9 mouse cellular contexts compared by ENCODE assay signal in the genomic region with DNA sequence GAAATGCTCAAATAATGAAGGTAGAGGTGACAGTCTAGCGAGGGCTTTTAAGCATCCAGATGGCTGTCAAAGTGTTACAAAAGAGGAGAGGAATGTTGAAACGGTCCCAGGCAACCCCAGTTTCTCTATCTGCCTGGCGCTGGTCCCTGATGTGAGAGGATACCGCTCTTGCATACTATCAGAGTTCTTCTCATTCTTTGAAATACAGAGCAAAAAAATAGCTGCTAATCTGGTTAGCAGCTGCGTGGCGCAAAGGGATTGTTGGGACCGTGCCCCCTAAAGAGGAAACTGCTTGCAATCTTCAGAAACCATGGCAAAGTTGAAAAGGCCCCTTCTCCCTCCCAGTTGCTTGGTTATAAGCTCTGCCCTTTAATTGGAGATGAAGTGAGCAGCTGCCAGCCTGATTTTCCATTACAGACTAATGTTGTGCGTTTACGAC. TPM values are rescaled to one million over a fixed set of nuclear protein-coding genes. Genes with fewer than 3 reads are reported as not detected.
A peak's percentile ranks its signal among the peaks of the same experiment; 100 is the strongest.
DNase-seq lines count a peak whose midpoint lies in the region; ATAC-seq and TF ChIP-seq lines count a peak whose summit lies in the region.
"Had no signal": no experiment of that assay in that cellular context is flagged by ENCODE, and none has a peak within 500 bp of the region (broad histone marks: within the 10 kb centered on the region; RNA-seq: fewer than 3 reads in every experiment).

No protein-coding gene starts in this region.

- no peaks in the 10 kb centered on the region for H3K9me3 ChIP-seq in lung, embryonic 15.5 days
- H3K9me3 ChIP-seq in embryonic facial prominence, embryonic 13.5 days = no peaks in the 10 kb centered on the region
- H3K9me3 ChIP-seq in hindbrain, postnatal 0 days (ENCODE audit: low read length) = no peaks in the 10 kb centered on the region

- no peak for ATAC-seq in lung, embryonic 15.5 days (ENCODE audit: borderline replicate concordance, extremely low read depth, low FRiP score, low TSS enrichment)
- no peak for ATAC-seq in embryonic facial prominence, embryonic 13.5 days (ENCODE audit: insufficient number of reproducible peaks, insufficient read depth, low FRiP score, low TSS enrichment, low read depth)
- ATAC-seq in hindbrain, postnatal 0 days = no peak

- no peak for DNase-seq in lung, postnatal 10 days
- DNase-seq in hindbrain, postnatal 0 days (ENCODE audit: low spot score) = peak; percentile 40
- DNase-seq in retina, postnatal 1 day = peak; percentile 64
- no peak for DNase-seq in gastrocnemius, adult 2 months
- no peak for DNase-seq in urinary bladder, postnatal 36 days (ENCODE audit: low spot score in 2 of 2)
- DNase-seq: gastrocnemius, postnatal 36 days had no signal

- intact Hi-C loops in gastrocnemius, adult 2 months (cut with DNase I) = no loop called here

- peaks cover 51% of the 10 kb centered on the region for H3K27me3 ChIP-seq in lung, embryonic 15.5 days
- H3K27me3 ChIP-seq in embryonic facial prominence, embryonic 13.5 days = peaks cover 75% of the 10 kb centered on the region
- H3K27me3 ChIP-seq in hindbrain, postnatal 0 days (ENCODE audit: insufficient read depth, low read length) = no peaks in the 10 kb centered on the region

- H3K4me1 ChIP-seq in lung, embryonic 15.5 days = peaks cover 21% of the 10 kb centered on the region; the same call in 1 of the 2 replicates
- peaks cover 19% of the 10 kb centered on the region for H3K4me1 ChIP-seq in embryonic facial prominence, embryonic 13.5 days
- H3K4me1 ChIP-seq in hindbrain, postnatal 0 days (ENCODE audit: insufficient read depth, low read length) = 0 out of 2 replicates have a peak, but pooled peaks cover 4% of the 10 kb centered on the region

- peak overlapping the region; percentile 94 for H3K4me2 ChIP-seq in lung, embryonic 15.5 days
- peak overlapping the region; percentile 92 for H3K4me2 ChIP-seq in embryonic facial prominence, embryonic 13.5 days
- peak overlapping the region; percentile 79 for H3K4me2 ChIP-seq in hindbrain, postnatal 0 days (ENCODE audit: low read depth, low read length)

- H3K27ac ChIP-seq in lung, embryonic 15.5 days = no peak overlapping the region
- H3K27ac ChIP-seq in embryonic facial prominence, embryonic 13.5 days = no peak overlapping the region
- H3K27ac ChIP-seq in hindbrain, postnatal 0 days = peak overlapping the region; percentile 73; the same call in 1 of the 2 replicates
- H3K27ac ChIP-seq in gastrocnemius, adult 2 months = no peak overlapping the region
- H3K27ac ChIP-seq: liver, embryonic 14.5 days had no signal

- H3K36me3 ChIP-seq in lung, embryonic 15.5 days = no peaks in the 10 kb centered on the region
- H3K36me3 ChIP-seq in embryonic facial prominence, embryonic 13.5 days = no peaks in the 10 kb centered on the region
- no peaks in the 10 kb centered on the region for H3K36me3 ChIP-seq in hindbrain, postnatal 0 days (ENCODE audit: insufficient read depth, low read length)

- no peak overlapping the region for H3K9ac ChIP-seq in lung, embryonic 15.5 days
- H3K9ac ChIP-seq in embryonic facial prominence, embryonic 13.5 days = no peak overlapping the region
- peak overlapping the region; percentile 68 for H3K9ac ChIP-seq in hindbrain, postnatal 0 days (replicated peaks; ENCODE audit: low read length)
- H3K9ac ChIP-seq: liver, embryonic 14.5 days had no signal

- no peak for TF ChIP-seq CTCF in hindbrain, postnatal 0 days (IDR thresholded peaks at IDR 0.05; ENCODE audit: low read depth)
- no peak for TF ChIP-seq CTCF in gastrocnemius, adult 2 months (IDR thresholded peaks at IDR 0.05)

- 4% methylated on average over 9 of the region's 9 CpGs for WGBS in lung, embryonic 15.5 days
- 5% methylated on average over 9 of the region's 9 CpGs for WGBS in embryonic facial prominence, embryonic 13.5 days
- WGBS in hindbrain, postnatal 0 days = under 1% methylated on average over 9 of the region's 9 CpGs

- H3K4me3 ChIP-seq in lung, embryonic 15.5 days = peak overlapping the region; percentile 53
- H3K4me3 ChIP-seq in embryonic facial prominence, embryonic 13.5 days = peak overlapping the region; percentile 50
- peak overlapping the region; percentile 63 for H3K4me3 ChIP-seq in hindbrain, postnatal 0 days (ENCODE audit: low read length)
- no peak overlapping the region for H3K4me3 ChIP-seq in gastrocnemius, adult 2 months

RNA-seq across cellular contexts. Expression of gene Cdh8, which starts 1.8 kb away (rescaled TPM):
- polyA plus RNA-seq in lung, embryonic 15.5 days (2015; fragmentation: Nextera tagmentation; extraction: Ambion mirVana) = 6.1 and 6.4 TPM in 2 replicates
- polyA plus RNA-seq in embryonic facial prominence, embryonic 13.5 days (2015; fragmentation: Nextera tagmentation; extraction: Ambion mirVana) = 4.5 and 4.7 TPM in 2 replicates
- total RNA-seq in hindbrain, postnatal 0 days (2014; rRNA removed) = 96.6 and 99.8 TPM in 2 replicates
- 56.2 and 57.9 TPM in 2 replicates for polyA plus RNA-seq in hindbrain, postnatal 0 days (2015; fragmentation: Nextera tagmentation; extraction: Ambion mirVana)
- not detected for total RNA-seq in gastrocnemius, adult 2 months (2021)
- total RNA-seq: gastrocnemius, postnatal 36 days had no signal

Comparison
In these comparisons a context has a peak if more than half of its experiments do, and no peak if none do; other contexts are left out.
1. DNase-seq: peak in hindbrain, postnatal 0 days (single experiment) and retina, postnatal 1 day (single experiment); none in lung, postnatal 10 days (single experiment), gastrocnemius, adult 2 months (single experiment) and urinary bladder, postnatal 36 days (0 of 2).
2. Peak in every context shown above with its lines, with median percentiles within 50 percentile points of each other: H3K4me2 ChIP-seq.